Mouse (Mus musculus): ENCODE data around the gene Gm20388. TPM values are rescaled to one million over a fixed set of nuclear protein-coding genes. Genes with fewer than 3 reads are reported as not detected.

Gm20388 gene
- polyA plus RNA-seq, 1 experiment = 28.1 TPM

DNA sequence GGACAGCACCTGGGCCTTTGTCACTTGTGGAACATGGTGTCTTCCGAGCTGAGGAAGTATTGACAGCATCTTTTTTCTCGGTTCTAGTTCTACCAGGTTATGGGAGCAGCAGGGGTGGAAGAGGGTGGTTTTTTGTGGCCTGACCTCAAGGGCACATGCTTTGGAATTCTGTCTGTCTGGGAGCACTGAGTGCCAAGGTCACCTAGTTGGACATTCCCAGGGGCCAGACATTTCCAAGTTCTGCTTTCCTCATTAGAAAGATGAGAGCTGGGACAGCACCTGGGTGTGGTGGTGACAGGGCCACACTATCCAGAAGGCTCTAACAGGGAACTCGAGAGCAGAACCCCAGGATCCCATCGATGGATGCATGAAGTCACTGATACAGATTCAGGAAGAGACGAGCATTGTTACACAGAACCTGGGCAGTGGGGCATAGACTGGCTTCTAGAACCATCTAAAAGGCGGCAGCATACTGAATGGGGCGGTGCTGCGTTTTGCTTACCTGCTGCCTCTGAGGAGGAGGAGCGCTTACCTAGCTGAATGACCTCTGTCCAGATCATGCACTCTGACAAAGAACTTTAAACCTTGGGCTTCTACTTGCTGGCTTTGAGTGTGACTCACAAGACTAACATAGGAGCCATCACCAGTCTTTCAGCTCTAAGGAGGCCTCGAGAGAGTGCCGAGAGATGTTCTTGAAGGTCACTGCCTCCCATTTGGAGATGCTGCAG, 2070.3 kb downstream of the Gm20388 start:
- Histone ChIP-seq H3K9ac (ENCODE audit: low read depth, poor library complexity, severe bottlenecking) (no peak overlapping the region), H3K4me1 (ENCODE audit: control insufficient read depth, insufficient read depth, low read length) (no peaks in the 10 kb centered on the region), H3K9me3 (replicated peaks; ENCODE audit: control insufficient read depth, insufficient read depth, low read length, poor library complexity, severe bottlenecking) (no peaks in the 10 kb centered on the region), H3K27me3 (ENCODE audit: control insufficient read depth, insufficient read depth, low read length, poor library complexity, severe bottlenecking) (no peaks in the 10 kb centered on the region), H3K27ac (ENCODE audit: insufficient read depth, low read length) (no peak overlapping the region), H3K36me3 (ENCODE audit: control insufficient read depth, insufficient read depth, low read length, poor library complexity, severe bottlenecking) (peaks cover 51% of the 10 kb centered on the region), H3K4me3 (ENCODE audit: low read depth, low read length) (no peak overlapping the region)
- TF ChIP-seq POLR2A (IDR thresholded peaks at IDR 0.05; ENCODE audit: insufficient read depth, low read length) (no peak), EP300 (IDR thresholded peaks at IDR 0.05; ENCODE audit: insufficient read depth, low read depth, low read length) (no peak), CTCF (IDR thresholded peaks at IDR 0.05; ENCODE audit: low read depth, low read length) (no peak)

DNA sequence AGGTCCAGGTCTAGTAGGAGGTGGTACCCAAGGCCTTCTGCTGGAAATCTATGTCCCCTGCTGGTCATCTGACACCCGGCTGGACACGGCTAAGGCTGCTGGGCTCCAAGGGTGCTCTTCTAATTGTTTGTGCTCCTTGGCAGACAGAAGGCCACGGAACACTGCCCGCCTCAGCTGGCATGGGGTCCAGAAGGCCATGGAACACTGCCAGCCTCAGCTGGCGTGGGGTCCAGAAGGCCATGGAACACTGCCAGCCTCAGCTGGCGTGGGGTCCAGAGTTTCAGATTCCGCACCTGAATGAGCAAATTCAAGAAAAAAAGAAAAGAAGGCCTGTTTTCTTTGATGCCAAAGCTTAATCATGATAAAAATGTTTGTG, 2070.9 kb downstream of the Gm20388 start:
- no peak overlapping the region for H3K4me3 ChIP-seq (ENCODE audit: low read depth, low read length)
- H3K27ac ChIP-seq (ENCODE audit: insufficient read depth, low read length) = no peak overlapping the region
- H3K4me1 ChIP-seq (ENCODE audit: control insufficient read depth, insufficient read depth, low read length) = no peaks in the 10 kb centered on the region
- peaks cover 46% of the 10 kb centered on the region for H3K36me3 ChIP-seq (ENCODE audit: control insufficient read depth, insufficient read depth, low read length, poor library complexity, severe bottlenecking)
- H3K9me3 ChIP-seq (replicated peaks; ENCODE audit: control insufficient read depth, insufficient read depth, low read length, poor library complexity, severe bottlenecking) = no peaks in the 10 kb centered on the region
- H3K27me3 ChIP-seq (ENCODE audit: control insufficient read depth, insufficient read depth, low read length, poor library complexity, severe bottlenecking) = no peaks in the 10 kb centered on the region
- H3K9ac ChIP-seq (ENCODE audit: low read depth, poor library complexity, severe bottlenecking) = no peak overlapping the region
- TF ChIP-seq CTCF (IDR thresholded peaks at IDR 0.05; ENCODE audit: low read depth, low read length) = no peak
- TF ChIP-seq EP300 (IDR thresholded peaks at IDR 0.05; ENCODE audit: insufficient read depth, low read depth, low read length) = no peak
- no peak for TF ChIP-seq POLR2A (IDR thresholded peaks at IDR 0.05; ENCODE audit: insufficient read depth, low read length)

DNA sequence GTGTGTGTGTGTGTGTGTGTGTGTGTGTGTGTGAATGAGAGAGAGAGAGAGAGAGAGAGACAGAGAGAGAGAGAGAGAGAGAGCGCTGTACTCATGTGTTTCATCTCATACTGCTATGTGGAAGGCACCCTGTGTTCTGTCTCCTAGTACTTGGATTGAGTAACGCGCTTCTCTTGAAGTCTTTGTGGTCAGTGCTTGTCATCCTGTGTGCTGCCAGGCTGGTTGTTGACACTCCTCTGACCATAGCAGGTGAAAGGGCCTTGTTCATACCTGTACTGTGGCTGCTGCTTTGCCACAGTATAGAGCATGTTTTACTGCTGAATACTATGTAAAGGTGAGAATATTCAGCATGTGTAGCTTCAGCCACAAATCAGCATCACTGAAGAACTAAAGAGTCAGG, 2075.0 kb downstream of the Gm20388 start:
- Histone ChIP-seq H3K9ac (ENCODE audit: low read depth, poor library complexity, severe bottlenecking) (no peak overlapping the region), H3K27ac (ENCODE audit: insufficient read depth, low read length) (no peak overlapping the region), H3K36me3 (ENCODE audit: control insufficient read depth, insufficient read depth, low read length, poor library complexity, severe bottlenecking) (peaks cover 35% of the 10 kb centered on the region), H3K4me1 (ENCODE audit: control insufficient read depth, insufficient read depth, low read length) (no peaks in the 10 kb centered on the region), H3K9me3 (replicated peaks; ENCODE audit: control insufficient read depth, insufficient read depth, low read length, poor library complexity, severe bottlenecking) (no peaks in the 10 kb centered on the region), H3K4me3 (ENCODE audit: low read depth, low read length) (no peak overlapping the region), H3K27me3 (ENCODE audit: control insufficient read depth, insufficient read depth, low read length, poor library complexity, severe bottlenecking) (no peaks in the 10 kb centered on the region)
- TF ChIP-seq POLR2A (IDR thresholded peaks at IDR 0.05; ENCODE audit: insufficient read depth, low read length) (no peak), EP300 (IDR thresholded peaks at IDR 0.05; ENCODE audit: insufficient read depth, low read depth, low read length) (no peak), CTCF (IDR thresholded peaks at IDR 0.05; ENCODE audit: low read depth, low read length) (no peak)

DNA sequence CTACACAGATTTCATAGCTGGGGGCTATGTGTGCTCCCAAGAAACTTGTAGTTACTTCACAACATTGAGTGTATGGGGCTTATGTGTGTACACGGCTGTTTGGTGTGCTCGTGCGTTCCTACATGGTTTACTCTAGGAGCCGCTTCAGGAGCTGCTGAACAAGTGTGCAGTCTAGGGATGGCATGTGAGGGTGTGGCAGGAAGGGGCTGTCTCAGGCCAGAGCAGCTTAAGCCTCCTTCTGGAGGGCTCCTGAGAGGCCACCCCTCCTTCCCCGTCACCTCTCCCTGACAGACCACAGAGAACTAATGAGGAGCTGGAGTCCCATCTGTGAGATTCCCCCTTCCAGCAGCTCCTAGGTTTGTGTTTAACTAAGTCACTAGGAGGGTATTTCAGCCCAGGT, 2077.3 kb downstream of the Gm20388 start:
- no peaks in the 10 kb centered on the region for H3K4me1 ChIP-seq (ENCODE audit: control insufficient read depth, insufficient read depth, low read length)

DNA sequence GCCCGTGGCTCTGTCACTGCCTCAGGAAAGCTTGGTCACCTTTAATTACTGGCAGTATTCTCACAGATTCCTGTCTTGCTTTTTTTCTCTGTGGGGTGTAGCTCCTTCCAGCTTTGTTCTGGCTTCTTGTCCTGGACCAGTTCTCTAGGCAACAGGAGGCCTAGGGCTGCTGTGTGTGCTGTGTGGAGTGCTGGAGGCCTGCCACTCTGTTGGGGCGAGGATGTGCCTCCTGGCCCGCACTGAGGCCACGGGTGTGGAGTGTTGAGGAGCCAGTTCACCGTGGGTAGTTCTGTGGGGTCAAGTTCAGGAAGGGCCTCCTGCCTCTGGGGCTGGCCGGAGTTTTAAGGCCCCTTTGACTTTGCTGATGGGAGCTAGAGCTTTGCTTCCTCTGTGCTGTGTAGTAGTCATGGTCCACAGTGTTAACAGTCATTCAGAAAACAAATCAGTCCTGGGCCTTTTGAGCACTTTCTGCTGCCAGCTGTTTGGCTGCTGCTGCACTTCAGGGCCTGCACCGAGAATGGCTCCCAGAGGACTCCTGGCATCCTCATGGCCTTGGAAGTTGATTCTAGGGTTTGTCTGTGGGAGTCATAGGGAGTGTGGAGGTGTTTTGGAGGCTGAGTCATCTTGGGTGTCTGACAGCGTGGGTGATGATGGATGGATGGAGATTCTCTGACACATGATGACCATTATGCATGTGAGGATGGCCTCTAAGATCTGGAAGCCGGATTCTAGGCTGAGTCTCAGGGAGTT, 2080.0 kb downstream of the Gm20388 start:
- Histone ChIP-seq H3K36me3 (ENCODE audit: control insufficient read depth, insufficient read depth, low read length, poor library complexity, severe bottlenecking) (peaks cover 24% of the 10 kb centered on the region), H3K4me3 (ENCODE audit: low read depth, low read length) (no peak overlapping the region), H3K9me3 (replicated peaks; ENCODE audit: control insufficient read depth, insufficient read depth, low read length, poor library complexity, severe bottlenecking) (no peaks in the 10 kb centered on the region), H3K9ac (ENCODE audit: low read depth, poor library complexity, severe bottlenecking) (no peak overlapping the region), H3K27ac (ENCODE audit: insufficient read depth, low read length) (no peak overlapping the region), H3K4me1 (ENCODE audit: control insufficient read depth, insufficient read depth, low read length) (no peaks in the 10 kb centered on the region), H3K27me3 (ENCODE audit: control insufficient read depth, insufficient read depth, low read length, poor library complexity, severe bottlenecking) (no peaks in the 10 kb centered on the region)
- no peak for TF ChIP-seq EP300 (IDR thresholded peaks at IDR 0.05; ENCODE audit: insufficient read depth, low read depth, low read length)
- TF ChIP-seq POLR2A (IDR thresholded peaks at IDR 0.05; ENCODE audit: insufficient read depth, low read length) = no peak
- no peak for TF ChIP-seq CTCF (IDR thresholded peaks at IDR 0.05; ENCODE audit: low read depth, low read length)

More for the DNA sequence above, 2077.3 kb downstream of the Gm20388 start:
- TF ChIP-seq POLR2A (IDR thresholded peaks at IDR 0.05; ENCODE audit: insufficient read depth, low read length) (no peak), EP300 (IDR thresholded peaks at IDR 0.05; ENCODE audit: insufficient read depth, low read depth, low read length) (no peak), CTCF (IDR thresholded peaks at IDR 0.05; ENCODE audit: low read depth, low read length) (no peak)
- Histone ChIP-seq H3K27me3 (ENCODE audit: control insufficient read depth, insufficient read depth, low read length, poor library complexity, severe bottlenecking) (no peaks in the 10 kb centered on the region), H3K9ac (ENCODE audit: low read depth, poor library complexity, severe bottlenecking) (no peak overlapping the region), H3K27ac (ENCODE audit: insufficient read depth, low read length) (no peak overlapping the region), H3K9me3 (replicated peaks; ENCODE audit: control insufficient read depth, insufficient read depth, low read length, poor library complexity, severe bottlenecking) (no peaks in the 10 kb centered on the region), H3K36me3 (ENCODE audit: control insufficient read depth, insufficient read depth, low read length, poor library complexity, severe bottlenecking) (peaks cover 28% of the 10 kb centered on the region), H3K4me3 (ENCODE audit: low read depth, low read length) (no peak overlapping the region)

DNA sequence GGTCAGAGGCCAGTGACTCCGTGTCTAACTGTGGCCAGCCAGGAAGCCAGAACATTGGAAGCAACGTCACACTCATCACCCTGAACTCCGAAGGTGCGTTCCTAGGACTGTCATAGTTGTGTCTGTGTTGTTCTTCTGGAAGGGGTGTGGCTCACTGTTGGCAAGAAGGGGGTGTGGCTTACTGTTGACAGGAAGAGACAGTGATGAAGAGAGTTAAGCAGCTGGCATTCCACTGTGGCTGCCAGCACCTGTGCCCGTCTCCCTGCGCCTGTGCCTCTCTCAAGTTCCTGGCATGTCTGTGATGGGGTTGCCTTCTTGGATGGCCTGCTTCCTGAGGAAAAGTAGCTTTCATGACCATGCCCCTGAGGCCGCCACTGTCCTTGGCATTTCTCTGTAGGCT, 2081.0 kb downstream of the Gm20388 start:
- H3K9me3 ChIP-seq (replicated peaks; ENCODE audit: control insufficient read depth, insufficient read depth, low read length, poor library complexity, severe bottlenecking) = no peaks in the 10 kb centered on the region
- TF ChIP-seq EP300 (IDR thresholded peaks at IDR 0.05; ENCODE audit: insufficient read depth, low read depth, low read length) (no peak), POLR2A (IDR thresholded peaks at IDR 0.05; ENCODE audit: insufficient read depth, low read length) (no peak), CTCF (IDR thresholded peaks at IDR 0.05; ENCODE audit: low read depth, low read length) (no peak)
- H3K9ac ChIP-seq (ENCODE audit: low read depth, poor library complexity, severe bottlenecking) = no peak overlapping the region
- H3K4me1 ChIP-seq (ENCODE audit: control insufficient read depth, insufficient read depth, low read length) = no peaks in the 10 kb centered on the region
- no peak overlapping the region for H3K4me3 ChIP-seq (ENCODE audit: low read depth, low read length)
- H3K27me3 ChIP-seq (ENCODE audit: control insufficient read depth, insufficient read depth, low read length, poor library complexity, severe bottlenecking) = no peaks in the 10 kb centered on the region
- no peak overlapping the region for H3K27ac ChIP-seq (ENCODE audit: insufficient read depth, low read length)
- peaks cover 31% of the 10 kb centered on the region for H3K36me3 ChIP-seq (ENCODE audit: control insufficient read depth, insufficient read depth, low read length, poor library complexity, severe bottlenecking)

Measured in ES-Bruce4 (cell line).